Mouse (Mus musculus): ENCODE results near the gene Lmo3.

The Lmo3 gene

GRCm38 (mm10) chr6:138422671-138423321 lies 159.0 kb downstream of the Lmo3 start:
- peak; percentile 35 for DNase-seq (ENCODE audit: inconsistent ontology term)

DNA sequence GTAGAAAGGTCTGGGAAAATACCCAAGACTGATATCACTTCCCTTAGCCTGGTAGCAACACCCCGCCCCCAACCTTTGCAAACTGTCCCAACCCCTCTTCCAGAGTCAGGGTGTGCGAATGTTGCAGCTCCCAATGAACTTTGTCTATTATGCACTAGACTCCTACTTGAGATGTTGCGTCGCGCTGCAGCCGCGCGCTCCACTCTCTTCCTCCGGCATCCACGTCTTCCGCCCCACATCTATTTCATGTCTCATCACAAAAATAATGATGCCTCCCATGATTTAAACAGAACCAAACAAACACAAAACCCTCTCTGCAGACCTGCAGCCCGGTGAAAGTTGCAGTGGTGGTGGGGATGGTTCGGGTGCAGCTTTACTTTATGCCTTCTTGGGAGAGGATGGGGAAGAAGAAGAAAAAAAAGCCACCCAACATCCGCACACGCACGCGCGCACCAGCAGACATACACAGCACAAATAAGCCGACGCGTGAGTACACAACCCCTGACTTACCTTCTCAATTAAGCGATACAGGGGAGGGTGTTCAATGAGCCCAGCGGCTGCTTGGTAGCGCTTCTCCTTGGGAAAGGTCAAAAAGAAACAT lies 159.7 kb downstream of the Lmo3 start:
- peak; percentile 10 for DNase-seq (ENCODE audit: inconsistent ontology term)

- DNase-seq (ENCODE audit: inconsistent ontology term): peak; percentile 28
Measured at GRCm38 (mm10) chr6:138421191-138421613, 160.6 kb downstream of the Lmo3 start.

DNA sequence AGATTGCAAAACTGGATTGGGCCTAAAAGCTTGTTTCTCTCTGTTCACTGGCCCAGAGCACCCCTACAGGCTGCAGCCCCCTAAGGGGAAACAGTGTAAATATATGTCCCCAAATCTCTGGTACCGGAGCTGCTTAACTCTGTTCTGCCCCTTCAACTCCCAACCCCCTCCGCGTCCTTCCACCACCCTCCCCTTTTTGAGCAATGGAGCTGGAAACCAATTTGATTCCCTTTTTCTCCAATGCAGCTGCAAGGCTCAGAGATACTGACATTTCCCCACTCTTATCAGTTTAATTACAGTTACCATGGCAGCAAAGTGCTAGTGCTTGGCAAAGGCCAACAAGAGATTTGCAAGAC lies 161.3 kb downstream of the Lmo3 start:
- no peak for DNase-seq (ENCODE audit: inconsistent ontology term)

DNA sequence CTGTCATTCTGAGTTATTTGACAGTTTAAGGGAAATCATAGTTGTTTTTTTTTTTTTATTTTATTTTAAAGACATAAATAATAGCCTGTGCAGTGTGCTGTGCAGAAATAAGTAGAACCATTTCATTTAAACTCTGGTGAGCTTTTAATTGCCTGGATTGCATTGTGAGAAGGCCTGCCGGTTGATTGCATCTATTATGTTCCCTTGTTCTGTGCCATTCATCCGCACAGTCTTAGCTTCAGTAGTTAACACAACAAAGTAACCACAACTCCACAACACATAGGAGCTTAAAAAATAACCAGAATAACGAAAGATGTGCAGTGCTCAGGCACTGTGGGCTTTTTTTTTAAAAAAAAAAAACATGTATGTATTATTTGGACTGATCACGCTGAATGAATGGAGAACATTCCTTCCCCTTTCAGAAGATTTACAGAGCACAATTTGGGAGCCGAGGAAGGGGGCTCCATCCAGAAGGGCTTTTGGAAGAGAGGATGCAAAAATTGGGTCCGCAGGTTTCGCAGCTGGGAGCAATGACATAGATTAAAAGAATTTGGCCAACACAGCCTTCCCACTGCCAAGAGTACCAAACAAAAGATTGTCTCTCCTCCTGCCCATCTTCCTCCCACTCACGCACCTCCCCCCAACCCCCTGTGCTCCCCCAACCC lies 161.8 kb downstream of the Lmo3 start:
- peak; percentile 76 for DNase-seq (ENCODE audit: inconsistent ontology term)

GRCm38 (mm10) chr6:138412075-138412474 lies 169.7 kb downstream of the Lmo3 start:
- DNase-seq (ENCODE audit: inconsistent ontology term): no peak

DNA sequence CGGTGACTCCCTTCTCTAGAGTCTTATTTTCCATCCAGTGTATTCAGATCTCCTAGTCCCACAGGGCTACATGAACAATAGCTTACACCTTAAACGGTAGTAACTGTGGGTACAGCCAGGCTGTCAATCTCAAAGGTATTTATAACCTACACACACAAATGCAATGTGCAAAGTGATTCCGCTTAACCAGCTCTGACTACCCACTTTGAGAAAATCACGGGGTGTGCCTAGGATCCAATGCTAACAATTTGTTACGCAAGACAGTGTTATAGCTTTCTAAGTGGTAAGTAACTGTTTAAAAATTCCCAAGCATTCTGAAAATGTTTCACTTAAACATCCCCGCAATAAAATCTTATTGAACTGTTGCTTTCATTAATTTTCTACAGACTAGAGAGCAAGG lies 179.7 kb downstream of the Lmo3 start:
- DNase-seq (ENCODE audit: inconsistent ontology term): no peak

GRCm38 (mm10) chr6:138398836-138399235 lies 182.9 kb downstream of the Lmo3 start:
- DNase-seq (ENCODE audit: inconsistent ontology term): no peak

DNA sequence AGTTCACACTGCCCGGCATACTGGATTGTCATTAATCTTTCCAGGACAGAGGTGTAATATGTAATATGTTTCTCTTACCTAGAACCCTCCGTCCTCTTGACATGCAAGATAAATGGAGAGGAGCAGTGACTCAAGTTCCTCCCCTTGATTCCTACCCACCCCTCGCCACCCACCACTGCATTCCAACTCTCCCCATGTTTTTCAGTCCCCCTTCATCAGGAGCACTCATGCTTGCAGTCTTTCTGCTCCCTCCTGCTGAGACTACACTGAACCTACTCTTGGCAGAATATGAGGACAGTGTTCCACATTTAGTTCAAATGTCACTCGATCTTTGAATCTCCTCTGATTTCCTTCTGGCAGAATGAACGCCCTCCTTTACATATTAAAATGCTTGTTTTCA lies 190.7 kb downstream of the Lmo3 start:
- peak; percentile 35 for DNase-seq (ENCODE audit: inconsistent ontology term)

DNA sequence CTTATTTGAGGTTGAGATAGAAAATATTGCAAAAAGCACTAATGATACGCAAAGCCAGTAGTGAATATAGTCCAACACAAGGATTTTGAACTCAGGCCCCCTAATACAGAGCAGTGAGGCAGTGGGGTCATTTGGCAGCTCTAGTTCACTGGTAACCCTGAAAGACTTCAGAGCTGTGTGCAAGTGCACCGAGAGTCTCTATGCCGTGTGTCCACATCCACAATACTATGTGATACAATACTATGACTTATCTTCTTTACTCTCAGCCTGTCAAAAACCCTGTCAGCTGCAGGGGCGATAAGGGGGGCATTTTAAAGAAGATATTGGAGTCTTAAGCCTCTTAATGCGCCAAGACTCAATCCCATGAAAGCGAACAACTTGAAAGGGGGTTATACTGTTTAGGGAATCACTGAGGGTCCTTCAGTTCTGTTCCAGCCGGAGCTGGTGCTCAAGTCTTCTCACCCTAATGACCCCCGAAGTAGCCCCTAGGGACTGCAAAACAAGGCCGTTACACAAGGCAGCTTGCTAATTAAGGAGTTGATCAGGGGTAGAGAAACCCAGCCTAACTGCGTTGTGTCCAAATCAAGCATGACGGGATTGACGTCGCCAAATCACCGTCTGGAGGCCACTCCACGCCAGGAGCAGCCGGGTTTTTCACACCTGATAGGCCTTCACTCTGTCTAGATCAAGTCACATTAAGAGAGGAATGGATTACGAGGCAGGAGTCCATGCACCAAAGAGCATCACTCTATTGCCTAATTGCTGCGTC lies 193.4 kb downstream of the Lmo3 start:
- DNase-seq (ENCODE audit: inconsistent ontology term): no peak

GRCm38 (mm10) chr6:138383208-138383607 lies 198.6 kb downstream of the Lmo3 start:
- no peak for DNase-seq (ENCODE audit: inconsistent ontology term)

DNA sequence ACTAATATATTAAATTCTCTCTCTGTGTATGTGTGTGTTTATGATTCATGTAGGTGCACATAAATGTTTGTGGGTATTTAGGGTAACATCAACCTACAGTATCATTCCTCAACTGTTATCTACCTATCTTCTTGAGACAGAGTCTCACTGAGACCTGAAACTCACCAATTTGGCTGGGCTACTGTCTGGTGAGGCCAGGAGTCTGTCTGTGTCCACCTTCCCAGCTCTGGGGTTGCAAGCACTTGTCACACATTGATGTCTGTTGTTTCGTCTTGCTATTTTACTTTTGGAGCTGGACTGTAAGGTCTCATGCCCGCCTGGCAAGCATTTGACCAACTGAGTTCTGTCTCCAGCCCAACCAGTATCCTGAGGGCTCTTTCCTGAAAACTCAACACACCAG lies 210.6 kb downstream of the Lmo3 start:
- no peak for DNase-seq (ENCODE audit: inconsistent ontology term)

DNA sequence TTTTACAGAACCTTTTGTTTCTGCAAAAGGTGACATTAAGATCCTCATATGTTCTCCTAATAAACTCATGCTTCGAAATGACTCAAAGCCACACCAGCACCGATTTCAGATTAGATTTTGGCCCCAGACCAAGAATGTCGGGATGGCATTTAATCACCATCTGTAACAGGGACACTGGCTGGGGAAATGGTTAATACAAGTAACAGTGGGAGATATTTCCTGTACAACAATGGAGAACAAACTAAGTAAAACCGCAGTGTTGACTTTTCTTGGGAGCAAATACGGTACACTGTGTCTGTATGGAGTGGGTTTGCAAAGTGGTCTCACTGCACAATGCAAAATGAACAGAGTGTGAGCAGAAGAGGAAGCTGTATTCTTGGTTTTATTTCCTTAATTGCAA lies 217.7 kb downstream of the Lmo3 start:
- DNase-seq (ENCODE audit: inconsistent ontology term): peak; percentile 72

GRCm38 (mm10) chr6:138350587-138351345 lies 231.0 kb downstream of the Lmo3 start:
- no peak for DNase-seq (ENCODE audit: inconsistent ontology term)

- no peak for DNase-seq (ENCODE audit: inconsistent ontology term)
Measured at GRCm38 (mm10) chr6:138346558-138346957, 235.2 kb downstream of the Lmo3 start.

DNA sequence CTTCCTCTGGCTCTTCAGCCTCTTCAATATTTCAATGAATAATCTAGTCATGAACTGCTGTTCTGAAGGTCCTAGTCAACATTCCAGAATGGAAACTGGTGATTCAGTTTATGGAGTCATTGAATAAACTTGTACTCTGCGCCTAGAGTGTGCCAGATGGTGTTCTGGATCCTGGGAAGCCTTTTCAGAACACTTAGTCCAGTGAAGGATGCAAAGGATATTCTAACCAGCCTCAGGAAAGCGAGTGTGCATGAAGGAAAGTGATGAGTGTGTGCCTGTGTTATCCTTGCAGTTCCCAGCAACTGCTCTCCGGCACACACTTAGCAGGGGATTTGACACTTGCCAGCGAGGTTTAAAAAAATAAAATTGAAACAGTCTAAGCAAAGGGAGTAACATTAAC lies 245.9 kb downstream of the Lmo3 start:
- no peak for DNase-seq (ENCODE audit: inconsistent ontology term)

GRCm38 (mm10) chr6:138333991-138334390 lies 247.8 kb downstream of the Lmo3 start:
- DNase-seq (ENCODE audit: inconsistent ontology term): peak; percentile 12

- DNase-seq (ENCODE audit: inconsistent ontology term): peak; percentile 71
Measured at GRCm38 (mm10) chr6:138325744-138326400, 255.9 kb downstream of the Lmo3 start.

DNA sequence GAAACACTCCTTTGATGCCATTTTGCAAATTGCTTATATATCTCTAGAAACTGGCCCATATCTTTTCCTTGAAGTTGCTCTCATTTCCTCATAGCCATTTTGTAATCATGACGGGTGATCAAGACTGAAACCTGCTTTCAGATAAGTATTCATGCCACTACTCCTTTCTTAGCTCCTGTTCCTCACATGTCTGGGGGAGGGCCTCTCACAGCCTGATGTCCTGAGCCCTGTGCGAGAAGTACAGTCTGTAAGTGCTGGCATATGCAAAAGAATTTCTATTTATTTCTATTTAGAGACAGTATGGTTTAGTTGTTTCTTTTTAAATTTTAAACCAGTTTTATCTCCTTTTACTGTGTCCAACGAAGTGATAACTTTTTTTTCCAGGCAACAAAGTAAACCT lies 256.6 kb downstream of the Lmo3 start:
- DNase-seq (ENCODE audit: inconsistent ontology term): no peak

DNA sequence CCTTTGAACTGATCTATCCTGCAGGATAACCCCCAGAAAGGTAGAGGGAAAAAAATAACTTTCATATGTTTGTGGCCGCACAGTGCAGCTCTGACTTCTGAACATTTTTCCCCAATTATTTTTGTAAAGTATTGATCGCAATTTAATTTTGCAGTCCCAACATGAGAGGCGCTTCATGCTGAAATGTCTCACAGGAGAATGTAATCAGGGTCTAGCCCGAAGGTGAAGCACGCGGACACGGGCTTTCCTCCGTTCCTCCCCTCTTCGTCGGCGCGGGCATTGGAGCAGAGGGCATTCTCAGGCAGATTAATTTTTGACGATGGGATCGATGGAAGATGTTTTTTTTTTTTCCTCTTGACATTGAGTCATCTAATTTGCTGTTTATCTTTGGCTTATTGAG lies 258.4 kb downstream of the Lmo3 start:
- no peak for DNase-seq (ENCODE audit: inconsistent ontology term)

DNA sequence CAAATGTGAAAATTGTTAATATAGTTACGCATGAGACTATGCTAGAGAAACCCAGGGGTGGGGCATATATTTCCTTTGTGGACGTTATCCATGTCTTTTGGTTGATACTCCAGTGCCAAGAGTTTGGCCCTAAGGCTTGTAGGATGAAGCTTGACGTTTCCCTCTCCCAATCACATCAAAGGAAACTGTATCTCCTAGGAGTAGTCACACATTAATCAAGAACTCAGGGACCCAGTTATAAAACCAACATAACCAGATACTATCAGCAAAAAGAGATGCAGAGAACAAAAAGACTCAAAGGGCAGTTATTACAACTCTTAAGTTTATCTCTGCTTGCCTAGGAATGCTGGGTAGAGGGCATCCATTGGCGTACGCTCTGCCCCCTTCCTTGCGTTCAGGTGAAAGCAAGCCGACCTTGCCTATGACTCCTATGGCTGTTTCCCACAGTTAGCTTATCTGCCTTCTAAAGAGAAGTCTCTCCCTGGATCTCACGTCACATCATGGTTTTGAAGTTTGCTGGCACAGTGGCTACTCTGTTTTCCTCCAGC lies 261.5 kb downstream of the Lmo3 start:
- no peak for DNase-seq (ENCODE audit: inconsistent ontology term)
